Mouse (Mus musculus) ES-E14 (cell line): ENCODE measurements around the gene Tmem205. TPM values are rescaled to one million over a fixed set of nuclear protein-coding genes. Genes with fewer than 3 reads are reported as not detected.

ENCODE experiments used
- DNase-seq: peaks from one replicate; pipeline ENCODE4 v3.0.0-alpha.2; 2013; ENCODE audit warnings: low read depth, low spot score
- H3K27ac ChIP-seq: 2 replicates; pipeline ENCODE4 v1.5.1; 2012; ENCODE audit warnings: low read depth, mild to moderate bottlenecking, low read length, moderate library complexity, mixed read lengths; ENCODE audit not compliant: poor library complexity, insufficient read depth, severe bottlenecking
- H3K36me3 ChIP-seq: 2 replicates; pipeline ENCODE4 v1.6.1; 2012; ENCODE audit warnings: mild to moderate bottlenecking, low read length, moderate library complexity, mixed read lengths; ENCODE audit not compliant: control insufficient read depth, poor library complexity, insufficient read depth, severe bottlenecking
- H3K4me1 ChIP-seq, 2 experiments: fragments of 150-350 bp in 1 of 2; sonication (generic) in 1 of 2; 2 replicates each; pipeline ENCODE4 v1.6.1; 2012; ENCODE audit warnings: low read length in 2 of 2, mild to moderate bottlenecking in 1 of 2, mixed read lengths in 1 of 2; ENCODE audit not compliant: control insufficient read depth in 2 of 2, insufficient read depth in 2 of 2, poor library complexity in 1 of 2
- H3K4me3 ChIP-seq, 2 experiments: fragments of 150-350 bp in 1 of 2; sonication (generic) in 1 of 2; 2 replicates each; pipeline ENCODE4 v1.5.1; 2012; ENCODE audit warnings: low read length in 2 of 2, low read depth in 1 of 2, mild to moderate bottlenecking in 1 of 2, mixed read lengths in 1 of 2; ENCODE audit not compliant: insufficient read depth in 1 of 2, poor library complexity in 1 of 2, severe bottlenecking in 1 of 2
- H3K9ac ChIP-seq: 2 replicates; pipeline ENCODE4 v1.6.1; 2012; ENCODE audit warnings: low read depth, mild to moderate bottlenecking, low read length, mixed read lengths; ENCODE audit not compliant: poor library complexity, insufficient read depth, severe bottlenecking
- H3K9me3 ChIP-seq: fragments of 150-350 bp; sonication (generic); 2 replicates; pipeline ENCODE4 v1.6.1; 2012; ENCODE audit warnings: low read depth, mild to moderate bottlenecking, low read length; ENCODE audit not compliant: control insufficient read depth, insufficient read depth
- CHD2 ChIP-seq: IDR thresholded peaks from 2 replicates; pipeline ENCODE4 v1.6.1; 2014; ENCODE audit warnings: mild to moderate bottlenecking, low read depth, low read length, inconsistent platforms
- HCFC1 ChIP-seq: IDR thresholded peaks from 2 replicates; pipeline ENCODE4 v1.6.1; 2012; ENCODE audit warnings: low read length, inconsistent platforms, borderline replicate concordance; ENCODE audit not compliant: insufficient read depth
- MAFK ChIP-seq: IDR thresholded peaks from 2 replicates; pipeline ENCODE4 v1.6.1; 2014; ENCODE audit warnings: mild to moderate bottlenecking, low read depth, low read length, inconsistent platforms; ENCODE audit not compliant: insufficient read depth
- ZC3H11A ChIP-seq: IDR thresholded peaks from 2 replicates; pipeline ENCODE4 v1.6.1; 2012; ENCODE audit warnings: low read depth, mild to moderate bottlenecking, inconsistent platforms, low read length, borderline replicate concordance
- ZNF384 ChIP-seq: IDR thresholded peaks from 2 replicates; pipeline ENCODE4 v1.6.1; 2012; ENCODE audit warnings: low read depth, low read length, inconsistent platforms
- in situ Hi-C, 2 experiments: fragments of 600-800 bp; cut with MboI; formaldehyde crosslinking; loops; one replicate each; pipeline ENCODE4 v1.15.1; 2025; ENCODE audit warnings: low sequenced_read_pairs in 2 of 2, inconsistent platforms in 1 of 2; ENCODE audit not compliant: unreplicated experiment in 2 of 2
- total RNA-seq: library from RNA; depleted of rRNA; stranded (reverse); fragments of 300-350 nt; gene quantifications from 2 replicates; pipeline ENCODE4 v1.2.3, GENCODE M21; 2012

Tmem205 gene
- total RNA-seq, 1 experiment = 38.1 TPM

- Histone ChIP-seq H3K27ac (no peak overlapping the region), H3K9ac (no peak overlapping the region), H3K4me1 (peaks cover 0 to 12% of the 10 kb centered on the region in 2 experiments; a peak in 1 of 4 replicates), H3K9me3 (no peaks in the 10 kb centered on the region), H3K4me3 (no peak overlapping the region), H3K36me3 (no peaks in the 10 kb centered on the region)
- in situ Hi-C loops = no loop called here
- no peak for DNase-seq
- no peak for TF ChIP-seq HCFC1
- TF ChIP-seq CHD2 = no peak
- no peak for TF ChIP-seq MAFK
- no peak for TF ChIP-seq ZC3H11A
- TF ChIP-seq ZNF384 = no peak
These were observed 23.0 kb upstream of the Tmem205 start for GRCm38 (mm10) chr9:21950322-21950721.

DNA sequence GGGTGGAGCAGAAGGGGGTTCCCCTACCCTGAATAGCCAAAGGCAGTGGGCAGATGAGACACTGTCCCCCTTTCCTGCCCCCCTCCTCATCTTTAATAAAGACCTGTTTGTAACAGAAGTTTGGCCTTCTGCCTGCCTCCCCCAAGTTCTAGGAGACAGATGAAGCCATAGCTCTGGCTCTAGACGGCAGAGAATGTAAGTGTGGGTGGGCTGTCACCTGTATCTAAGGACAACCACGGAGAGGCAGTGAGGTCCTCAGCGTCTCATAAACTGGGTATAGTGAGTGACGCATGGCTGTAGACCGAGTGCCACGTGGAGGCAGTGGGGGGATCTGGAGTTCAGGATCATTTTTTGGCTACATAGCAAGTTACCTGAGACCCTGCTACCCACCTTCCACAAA lies 21.4 kb upstream of the Tmem205 start:
- H3K36me3 ChIP-seq = no peaks in the 10 kb centered on the region
- H3K27ac ChIP-seq = no peak overlapping the region
- DNase-seq = no peak
- H3K9ac ChIP-seq = no peak overlapping the region
- in situ Hi-C loops = no loop called here
- H3K9me3 ChIP-seq = no peaks in the 10 kb centered on the region
- no peak overlapping the region for H3K4me3 ChIP-seq
- H3K4me1 ChIP-seq = peaks cover 0 to 15% of the 10 kb centered on the region in 2 experiments; a peak in 2 of 4 replicates
- TF ChIP-seq ZNF384 (no peak), CHD2 (no peak)

DNA sequence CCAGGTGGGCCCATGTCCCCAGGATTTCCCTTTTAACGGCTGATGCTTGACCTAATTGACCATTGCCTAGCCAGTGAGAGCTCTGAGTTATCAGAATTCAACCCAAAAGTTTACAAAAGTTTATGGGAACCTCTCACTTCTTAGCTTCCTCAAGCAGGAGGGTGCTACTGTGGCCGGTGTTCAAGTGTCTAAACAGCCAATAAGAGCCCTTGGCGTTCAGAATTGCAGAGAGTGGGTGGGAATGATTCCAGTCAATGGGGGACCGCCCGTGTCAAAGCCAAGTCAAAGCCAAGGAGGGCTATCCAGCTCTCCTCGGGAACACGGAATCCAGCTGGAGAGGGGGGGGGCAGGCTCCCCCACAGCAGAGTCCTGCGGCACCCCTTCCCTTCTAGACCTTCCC lies 20.8 kb upstream of the Tmem205 start:
- H3K27ac ChIP-seq = no peak overlapping the region
- H3K4me3 ChIP-seq = no peak overlapping the region
- H3K4me1 ChIP-seq = peaks cover 0 to 20% of the 10 kb centered on the region in 2 experiments; a peak in 2 of 4 replicates
- H3K36me3 ChIP-seq = no peaks in the 10 kb centered on the region
- no peak for DNase-seq
- no peak overlapping the region for H3K9ac ChIP-seq
- TF ChIP-seq ZC3H11A (no peak), HCFC1 (no peak), ZNF384 (no peak)
- in situ Hi-C loops = no loop called here
- no peaks in the 10 kb centered on the region for H3K9me3 ChIP-seq

GRCm38 (mm10) chr9:21947540-21948130 lies 20.3 kb upstream of the Tmem205 start:
- no peak for DNase-seq
- TF ChIP-seq ZC3H11A (no peak), HCFC1 (no peak), CHD2 (no peak), MAFK (no peak), ZNF384 (no peak)
- no peaks in the 10 kb centered on the region for H3K9me3 ChIP-seq
- H3K9ac ChIP-seq = no peak overlapping the region
- H3K4me1 ChIP-seq = peaks cover 0 to 21% of the 10 kb centered on the region in 2 experiments; a peak in 2 of 4 replicates
- in situ Hi-C loops = no loop called here
- no peaks in the 10 kb centered on the region for H3K36me3 ChIP-seq
- no peak overlapping the region for H3K27ac ChIP-seq
- peak overlapping the region; percentile 7 to 30; a peak in 2 of 4 replicates for H3K4me3 ChIP-seq

DNA sequence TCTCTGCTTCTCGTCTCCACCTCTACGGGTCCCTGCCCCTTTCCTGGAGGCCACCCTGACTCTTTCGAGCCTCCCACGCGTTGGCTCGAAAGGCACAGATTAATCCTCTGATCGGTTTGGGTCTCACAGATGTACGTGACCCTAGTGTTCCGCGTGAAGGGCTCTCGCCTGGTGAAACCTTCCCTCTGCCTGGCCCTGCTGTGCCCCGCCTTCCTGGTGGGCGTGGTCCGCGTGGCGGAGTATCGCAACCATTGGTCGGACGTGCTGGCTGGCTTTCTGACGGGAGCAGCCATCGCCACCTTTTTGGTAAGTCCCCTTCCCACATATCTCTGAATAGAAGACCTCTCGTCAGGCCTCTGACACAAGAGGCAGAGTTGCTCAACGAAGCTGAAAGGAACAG lies 16.9 kb upstream of the Tmem205 start:
- DNase-seq = no peak
- peak overlapping the region in 1 of 2 experiments; percentile 33; a peak in 1 of 4 replicates for H3K4me3 ChIP-seq

More for the DNA sequence above, 16.9 kb upstream of the Tmem205 start:
- H3K9ac ChIP-seq = no peak overlapping the region
- peaks cover 0 to 21% of the 10 kb centered on the region in 2 experiments; a peak in 2 of 4 replicates for H3K4me1 ChIP-seq
- in situ Hi-C loops = no loop called here
- no peaks in the 10 kb centered on the region for H3K36me3 ChIP-seq
- no peaks in the 10 kb centered on the region for H3K9me3 ChIP-seq
- no peak overlapping the region for H3K27ac ChIP-seq
- no peak for TF ChIP-seq ZNF384
- TF ChIP-seq CHD2 = no peak
- no peak for TF ChIP-seq ZC3H11A
- TF ChIP-seq MAFK = no peak
- no peak for TF ChIP-seq HCFC1
